Mouse (Mus musculus) frontal cortex, postnatal 10 days (tissue): ENCODE results near the gene Arsa.
"Not testable (repeated sequence)": the region's sequence is repeated elsewhere in the genome, so short reads cannot be mapped to it uniquely, and the experiment has no call there.

Source experiments
- DNase-seq, 2 experiments: peaks; one replicate each; pipeline ENCODE4 v3.0.0; 2022; ENCODE audit warnings: low spot score in 2 of 2, mixed read lengths in 1 of 2

Gene Arsa

GRCm38 (mm10) chr15:89454857-89455256, 22.4 kb downstream of the Arsa start:
- no peak for DNase-seq

GRCm38 (mm10) chr15:89453865-89454478, 23.3 kb downstream of the Arsa start, which contains the start of gene Mapk8ip2:
TSS of gene Mapk8ip2 (plus strand) at chr15:89453913.
- DNase-seq = peak in 1 of 2 experiments; percentile 61

DNA sequence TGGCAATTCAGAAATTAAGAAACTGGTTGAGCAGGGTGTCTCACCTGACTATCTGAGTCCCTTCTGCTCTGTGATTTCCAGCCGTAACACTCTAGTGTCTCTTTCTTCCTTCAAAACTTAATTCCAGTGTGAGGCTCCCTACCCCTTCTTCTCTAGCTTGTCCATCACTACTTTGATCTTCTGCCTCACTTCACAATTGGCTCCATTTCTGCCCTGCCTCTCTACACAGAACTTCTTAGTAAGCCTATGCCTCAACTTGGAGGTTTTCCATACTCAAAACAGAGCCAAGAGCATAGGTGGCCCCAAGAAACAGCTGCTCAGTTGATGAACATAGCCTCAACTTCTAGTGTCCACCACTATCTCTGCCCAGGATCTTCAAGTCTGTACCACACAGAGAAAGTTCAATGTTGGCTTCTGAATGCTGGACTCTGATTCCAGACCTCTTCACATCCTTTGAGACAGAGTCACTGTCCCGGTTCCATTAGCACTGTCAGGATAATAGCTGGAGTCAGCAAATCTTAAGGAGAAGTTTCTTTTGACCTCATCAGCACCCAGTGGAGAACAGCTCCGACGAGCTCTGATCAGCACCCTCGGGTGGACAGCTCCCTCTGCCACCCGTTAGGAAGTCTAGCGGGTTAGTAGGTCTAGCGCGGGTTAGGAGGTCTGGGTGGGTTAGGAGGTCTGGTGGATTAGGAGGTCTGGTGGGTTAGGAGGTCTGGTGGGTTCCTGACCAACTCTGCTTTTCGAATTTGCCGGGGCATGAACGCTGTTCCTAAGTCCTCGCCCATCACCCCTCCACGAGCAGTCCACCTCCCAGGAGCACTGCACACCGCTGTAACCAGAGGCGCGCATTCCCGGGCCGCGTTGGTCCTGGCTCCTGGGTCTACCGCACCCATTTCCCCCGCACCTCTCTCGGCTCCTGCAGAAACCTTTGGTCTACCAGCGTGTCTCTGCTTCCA, 24.0 kb downstream of the Arsa start:
- no peak for DNase-seq

DNA sequence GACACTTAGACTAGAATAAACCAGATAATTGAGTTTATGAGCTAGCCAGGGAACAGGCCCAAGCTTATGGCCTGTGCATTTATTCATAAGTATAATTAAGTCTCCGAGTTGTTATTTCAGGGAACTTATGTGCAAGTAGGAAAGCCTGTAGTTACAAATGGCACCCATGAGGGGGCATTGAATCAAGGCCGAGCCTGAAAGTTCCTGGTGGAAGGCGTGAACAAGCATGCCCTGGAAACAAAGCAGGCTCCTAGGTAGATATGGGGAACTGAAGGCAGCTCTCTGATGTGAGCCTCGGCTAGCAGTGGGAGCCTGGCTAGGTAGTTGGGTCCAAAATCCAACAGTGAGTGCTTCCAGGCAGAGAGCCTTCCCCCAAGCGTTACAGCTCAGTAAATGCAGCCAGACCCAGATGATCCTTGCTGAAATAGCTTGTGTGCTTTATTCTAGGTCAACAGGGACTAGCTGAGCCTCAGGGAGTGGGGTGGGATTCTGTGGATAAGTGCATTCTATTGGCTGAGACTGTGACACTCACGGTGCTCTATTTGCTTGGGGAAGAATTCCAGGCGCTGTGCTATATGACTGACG, 34.6 kb downstream of the Arsa start:
- no peak for DNase-seq

GRCm38 (mm10) chr15:89435878-89436277, 41.3 kb downstream of the Arsa start:
- DNase-seq = no peak

- DNase-seq = no peak
Measured at GRCm38 (mm10) chr15:89434136-89434535, 43.1 kb downstream of the Arsa start.

DNA sequence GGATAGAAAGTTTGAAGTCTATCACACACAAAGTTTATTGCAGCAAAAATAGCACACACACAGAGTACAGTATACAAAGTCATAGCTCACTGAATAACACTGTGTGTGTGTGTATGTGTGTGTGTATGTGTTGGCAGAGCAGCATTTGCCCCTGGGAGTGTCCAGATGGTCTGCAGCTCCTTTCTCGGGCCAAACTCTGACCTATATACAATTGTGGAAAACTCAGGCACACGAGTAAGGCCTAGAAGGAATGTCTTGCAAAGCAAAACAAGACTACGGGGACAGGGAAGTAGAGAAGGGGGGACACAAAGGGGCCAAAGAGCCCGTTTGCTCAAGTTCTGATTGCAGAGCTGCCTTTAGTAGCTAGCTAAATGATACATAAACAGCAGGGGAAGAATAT, 44.3 kb downstream of the Arsa start:
- DNase-seq = no peak

DNA sequence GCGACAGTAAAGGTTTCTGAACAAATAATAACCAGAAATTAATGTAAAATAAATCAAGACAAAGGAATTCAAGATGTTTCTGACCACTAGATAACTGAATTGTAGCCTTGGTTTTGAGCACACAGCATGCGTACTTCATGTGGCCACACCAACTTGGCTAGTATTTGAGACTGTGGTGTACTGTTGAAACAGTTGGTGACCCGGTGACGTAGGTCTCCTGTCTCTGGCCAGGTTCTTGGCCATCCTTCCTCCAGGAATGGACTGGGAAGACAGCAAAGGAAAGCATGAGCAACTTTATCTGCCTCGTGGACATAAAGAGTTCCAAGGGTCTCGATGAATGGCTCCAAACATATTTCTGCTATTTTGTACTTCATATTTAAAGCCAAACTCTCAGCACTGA, 45.4 kb downstream of the Arsa start:
- no peak for DNase-seq

DNA sequence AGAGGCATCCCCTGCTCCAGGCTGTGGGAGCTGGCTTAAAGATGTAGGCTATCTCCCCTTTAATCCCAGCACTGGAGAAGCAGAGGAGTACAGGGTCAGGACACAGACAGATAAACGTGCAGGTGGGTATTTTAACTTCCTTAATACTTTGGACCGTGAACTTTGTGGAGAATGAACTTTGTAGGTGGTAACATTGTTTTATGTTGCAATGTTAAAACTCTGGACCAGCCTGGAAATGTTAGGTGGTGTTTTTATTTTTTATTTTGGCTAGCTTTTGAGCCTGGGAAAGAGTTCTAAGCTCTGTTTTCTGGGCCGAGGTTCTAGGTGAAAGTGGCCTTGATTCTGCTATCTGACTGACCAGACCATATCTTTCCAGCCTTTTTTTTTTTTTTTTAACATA, 46.0 kb downstream of the Arsa start:
- DNase-seq = no peak

GRCm38 (mm10) chr15:89430771-89431170, 46.5 kb downstream of the Arsa start:
- not testable (repeated sequence) for DNase-seq

GRCm38 (mm10) chr15:89430341-89430740, 46.9 kb downstream of the Arsa start:
- no peak for DNase-seq

DNA sequence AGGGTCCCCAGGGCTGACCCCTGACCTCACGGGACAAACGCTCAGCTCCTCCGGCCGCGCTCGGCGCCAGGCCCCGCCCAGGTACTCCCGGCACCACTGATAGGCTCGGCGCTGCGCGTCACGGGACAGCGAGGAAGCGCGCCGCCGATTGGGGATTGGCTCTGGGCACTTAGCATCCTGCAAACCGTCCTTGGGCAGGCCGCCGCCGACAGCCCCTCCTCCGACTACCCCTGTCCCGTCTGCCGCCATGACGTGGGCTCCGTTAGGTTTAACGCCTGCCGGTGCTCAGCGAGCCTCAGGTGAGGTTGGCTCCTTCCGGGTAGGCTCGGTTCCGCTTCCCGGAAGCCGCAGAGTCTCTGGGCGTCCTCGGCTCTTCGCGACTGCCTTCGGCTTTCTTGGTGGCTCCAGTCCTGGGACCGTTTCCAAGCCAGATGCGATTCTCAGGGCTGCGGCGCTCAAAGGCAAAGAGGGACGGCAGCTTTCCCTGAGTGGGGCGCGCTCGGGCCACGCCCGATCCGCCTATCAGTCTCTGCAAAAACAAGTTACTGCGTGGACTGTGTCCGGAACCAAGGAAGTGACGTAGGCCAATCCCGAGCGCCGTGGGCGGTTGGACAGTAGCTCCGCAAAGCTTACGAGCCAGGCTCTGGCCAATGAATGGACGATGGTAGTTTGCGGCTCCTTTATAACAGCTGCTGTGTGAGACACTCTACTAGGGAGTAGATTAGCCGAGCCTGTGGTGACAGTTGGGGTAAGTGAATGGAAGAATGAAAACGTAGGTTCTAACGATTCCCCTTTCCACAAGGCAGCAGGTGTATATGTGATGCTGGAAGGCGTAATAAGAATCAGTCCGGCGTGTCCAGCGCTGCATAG, 47.6 kb downstream of the Arsa start, which contains the start of the genes C730034F03Rik, Gm44502 and Chkb:
Gene C730034F03Rik (plus strand): TSS at position 238 of the 870 bp plus-strand sequence.
Gene Gm44502 (minus strand): TSS at position 345 of the 870 bp plus-strand sequence.
Gene Chkb (minus strand): TSS at position 557 of the 870 bp plus-strand sequence.
- DNase-seq = peak; percentile 90

GRCm38 (mm10) chr15:89428821-89429351, 48.3 kb downstream of the Arsa start:
- no peak for DNase-seq

DNA sequence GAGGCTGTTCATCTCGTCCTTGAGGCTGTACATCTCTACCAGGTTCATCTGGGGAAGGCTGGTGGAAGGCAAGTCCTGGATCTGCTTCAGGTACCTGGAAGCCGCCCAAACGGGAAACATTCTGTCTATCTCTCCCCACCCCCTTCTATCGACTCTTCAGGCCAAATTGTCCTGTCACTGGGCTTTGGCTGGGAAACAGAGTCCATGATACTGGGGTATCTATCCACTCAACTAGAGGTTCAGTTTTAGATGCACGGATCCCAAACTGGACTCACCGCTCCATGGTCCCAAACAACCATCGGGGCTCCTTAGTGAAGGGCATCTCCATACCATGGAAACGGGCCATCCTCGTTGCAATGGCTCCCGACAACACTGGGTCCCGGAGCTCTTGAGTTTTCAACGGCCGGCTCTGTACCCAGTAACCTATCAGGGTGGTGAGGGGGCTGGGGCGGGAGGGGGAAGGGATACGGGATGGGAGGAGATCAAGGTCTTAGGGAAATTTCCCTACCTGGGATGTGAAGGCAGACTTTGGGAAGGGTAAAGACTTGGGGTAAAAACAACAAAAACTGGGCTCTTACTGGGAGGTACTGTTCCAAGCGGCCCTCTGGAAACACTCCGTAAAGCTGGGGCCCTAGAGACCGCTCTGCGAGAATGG, 49.0 kb downstream of the Arsa start:
- no peak for DNase-seq

DNA sequence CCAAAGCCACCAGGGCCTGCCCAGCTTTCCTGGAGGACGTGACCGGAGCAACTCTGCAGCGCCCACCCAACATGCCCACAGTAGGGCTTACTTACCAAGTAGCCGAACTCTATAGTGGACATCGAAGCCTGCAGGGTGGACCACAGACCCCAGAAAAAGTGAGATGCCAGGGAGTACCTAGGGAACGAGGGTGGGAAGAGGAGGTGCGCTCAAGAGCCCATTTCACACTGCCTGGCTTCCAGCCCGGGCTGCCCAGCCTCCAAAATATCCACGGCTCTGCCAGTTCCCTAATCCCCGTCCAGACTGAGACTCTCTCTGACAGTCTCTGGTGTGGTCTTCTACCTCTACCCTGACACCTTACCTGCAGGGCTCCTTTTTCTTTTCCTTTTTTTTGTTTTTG, 50.5 kb downstream of the Arsa start:
- DNase-seq = no peak

GRCm38 (mm10) chr15:89425711-89426121, 51.5 kb downstream of the Arsa start, which contains the start of gene Cpt1b:
TSS of gene Cpt1b (minus strand) at chr15:89425863.
- no peak for DNase-seq

DNA sequence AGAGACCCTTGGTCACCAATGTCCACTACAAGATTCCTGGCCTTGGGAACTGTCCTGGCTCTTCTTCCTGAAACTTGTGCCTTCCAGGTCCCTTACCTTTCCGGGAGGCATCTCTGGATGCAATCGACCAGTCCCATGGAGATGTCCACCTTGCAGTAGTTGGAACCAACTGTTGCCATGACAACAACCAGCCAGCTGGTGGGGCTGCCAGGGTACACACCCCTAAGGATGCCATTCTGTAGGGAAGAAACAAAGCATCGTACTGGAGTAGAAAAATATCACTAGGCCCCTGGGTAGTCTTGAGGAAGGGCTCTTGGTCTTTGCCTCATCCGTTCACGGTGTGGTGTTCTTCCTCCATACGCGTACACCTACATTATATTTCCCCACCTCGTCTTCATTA, 52.6 kb downstream of the Arsa start:
- no peak for DNase-seq
